Mouse (Mus musculus): Measurements from ENCODE around the gene Spata25.

DNA sequence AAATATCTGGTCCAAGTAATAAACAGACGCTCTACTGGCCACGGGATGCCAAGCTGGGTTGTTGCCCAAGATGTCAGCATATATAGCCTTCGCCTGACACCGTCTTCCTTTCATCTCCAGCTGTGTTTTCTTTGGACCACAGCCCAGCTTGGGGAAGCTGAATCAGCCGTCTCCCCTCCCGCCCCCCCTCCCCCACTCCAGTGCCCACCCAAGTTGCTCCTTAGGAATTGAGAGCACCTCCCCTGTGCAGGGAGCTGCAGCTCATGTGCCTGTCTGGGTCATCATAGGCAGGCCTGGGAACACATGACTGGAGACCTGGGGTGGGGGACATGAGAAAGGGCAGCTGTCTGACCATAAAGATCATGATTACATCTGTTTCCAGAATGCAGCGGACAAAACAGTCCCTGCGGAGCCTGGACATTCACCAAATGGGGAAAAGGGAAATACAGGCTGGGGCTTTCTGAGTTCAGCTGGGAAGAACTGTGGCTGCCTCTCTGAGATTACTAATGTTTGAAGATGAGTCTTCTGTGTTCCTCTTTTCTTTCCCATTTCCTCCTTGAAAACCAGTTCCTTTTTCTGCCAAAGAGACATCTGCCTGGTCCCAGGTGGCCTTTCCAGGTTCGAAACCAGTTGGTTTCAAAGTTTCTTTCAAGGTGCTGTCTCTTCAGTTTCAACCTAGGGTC lies 34.0 kb upstream of the Spata25 start:
- no peak for TF ChIP-seq ZC3H11A (IDR thresholded peaks at IDR 0.05; ENCODE audit: borderline replicate concordance, low read depth, low read length)
- TF ChIP-seq HCFC1 (IDR thresholded peaks at IDR 0.05; ENCODE audit: borderline replicate concordance, insufficient read depth, low read length) = no peak
- no peak for TF ChIP-seq MAFK (IDR thresholded peaks at IDR 0.05; ENCODE audit: insufficient read depth, low read depth, low read length)
- no peak for TF ChIP-seq ZNF384 (IDR thresholded peaks at IDR 0.05; ENCODE audit: low read depth, low read length)

Data from ES-E14 (cell line).